Mouse (Mus musculus) CH12.LX (cell line): ENCODE data around the gene Mical3. TPM values are rescaled to one million over a fixed set of nuclear protein-coding genes. Genes with fewer than 3 reads are reported as not detected.

Experiments
- DNase-seq: peaks from one replicate; pipeline ENCODE4 v3.0.0-alpha.2; 2013; ENCODE audit errors: extremely low read depth
- H3K27ac ChIP-seq: 2 replicates; pipeline ENCODE4 v1.5.1; 2012; ENCODE audit warnings: low read depth, mild to moderate bottlenecking, control low read depth, moderate library complexity; ENCODE audit not compliant: insufficient read depth
- H3K27me3 ChIP-seq: replicated peaks from 2 replicates; pipeline ENCODE3; 2012; ENCODE audit warnings: inconsistent platforms
- H3K36me3 ChIP-seq, 2 experiments: replicated peaks in 1 of 2; 2 replicates each; pipeline versions ENCODE3 to v1.6.1; 2012; ENCODE audit warnings: inconsistent platforms in 1 of 2, low read length in 1 of 2, mild to moderate bottlenecking in 1 of 2, mixed read lengths in 1 of 2, moderate library complexity in 1 of 2; ENCODE audit not compliant: control insufficient read depth in 1 of 2, insufficient read depth in 1 of 2
- H3K4me1 ChIP-seq, 2 experiments: 2 replicates each; pipeline ENCODE4 v1.6.1; 2012; ENCODE audit warnings: inconsistent platforms in 1 of 2, moderate library complexity in 1 of 2; ENCODE audit not compliant: insufficient read depth in 2 of 2, control insufficient read depth in 1 of 2
- H3K4me2 ChIP-seq: 2 replicates; pipeline ENCODE4 v1.6.1; 2012; ENCODE audit warnings: low read depth, mild to moderate bottlenecking, control low read depth; ENCODE audit not compliant: poor library complexity, insufficient read depth, severe bottlenecking
- H3K4me3 ChIP-seq, 3 experiments: fragments of 150-350 bp in 1 of 3; sonication (generic) in 1 of 3; replicated peaks in 1 of 3; 2 replicates each; pipeline versions ENCODE3 to v1.5.1; 2011 to 2012; ENCODE audit warnings: low read depth in 2 of 3, low read length in 2 of 3, mild to moderate bottlenecking in 2 of 3, moderate library complexity in 2 of 3, control low read depth in 1 of 3, improper control_type of control experiment in 1 of 3, inconsistent platforms in 1 of 3, mixed read lengths in 1 of 3; ENCODE audit not compliant: poor library complexity in 1 of 3
- H3K79me2 ChIP-seq: replicated peaks from 2 replicates; pipeline ENCODE4 v1.6.1; 2012; ENCODE audit warnings: mild to moderate bottlenecking, moderate library complexity; ENCODE audit not compliant: control insufficient read depth, poor library complexity, insufficient read depth, severe bottlenecking; ENCODE audit errors: extremely low read depth
- H3K9ac ChIP-seq: 2 replicates; pipeline ENCODE4 v1.6.1; 2012; ENCODE audit warnings: low read depth, mild to moderate bottlenecking, control low read depth, moderate library complexity; ENCODE audit not compliant: insufficient read depth
- H3K9me3 ChIP-seq: replicated peaks from 2 replicates; pipeline ENCODE3; 2012; ENCODE audit warnings: low read length, inconsistent platforms, mixed read lengths
- BHLHE40 ChIP-seq: IDR thresholded peaks from 2 replicates; pipeline ENCODE4 v1.6.1; 2011; ENCODE audit warnings: mild to moderate bottlenecking, low read depth, low read length, improper control_type of control experiment
- CHD1 ChIP-seq: IDR thresholded peaks from 2 replicates; pipeline ENCODE4 v1.6.1; 2012; ENCODE audit warnings: low read depth, low read length, improper control_type of control experiment, inconsistent platforms
- CHD2 ChIP-seq: IDR thresholded peaks from 2 replicates; pipeline ENCODE4 v1.6.1; 2011; ENCODE audit warnings: low read length, improper control_type of control experiment
- CTCF ChIP-seq, 2 experiments: IDR thresholded peaks in 1 of 2; conservative IDR thresholded peaks in 1 of 2; 2 replicates each; pipeline ENCODE4 v1.5.1; 2011 to 2012; ENCODE audit warnings: low read depth in 2 of 2, low read length in 2 of 2, improper control_type of control experiment in 1 of 2, inconsistent platforms in 1 of 2, mild to moderate bottlenecking in 1 of 2, moderate library complexity in 1 of 2
- E2F4 ChIP-seq: IDR thresholded peaks from 2 replicates; pipeline ENCODE4 v1.6.1; 2011; ENCODE audit warnings: low read depth, low read length, improper control_type of control experiment; ENCODE audit not compliant: insufficient replicate concordance
- EP300 ChIP-seq: IDR thresholded peaks from 2 replicates; pipeline ENCODE4 v1.6.1; 2011; ENCODE audit warnings: low read length, improper control_type of control experiment
- ETS1 ChIP-seq: conservative IDR thresholded peaks from 2 replicates; pipeline ENCODE4 v1.6.1; 2012; ENCODE audit warnings: low read depth, mild to moderate bottlenecking, inconsistent platforms, low read length, improper control_type of control experiment, moderate library complexity
- GABPA ChIP-seq: IDR thresholded peaks from 2 replicates; pipeline ENCODE4 v1.6.1; 2012; ENCODE audit warnings: low read depth, low read length, improper control_type of control experiment, inconsistent platforms; ENCODE audit not compliant: insufficient replicate concordance
- HCFC1 ChIP-seq: IDR thresholded peaks from 2 replicates; pipeline ENCODE4 v1.6.1; 2012; ENCODE audit warnings: low read depth, mild to moderate bottlenecking, inconsistent platforms, low read length, improper control_type of control experiment
- IRF4 ChIP-seq: IDR thresholded peaks from 2 replicates; pipeline ENCODE4 v1.6.1; 2014; ENCODE audit warnings: low read depth, mild to moderate bottlenecking, inconsistent platforms, low read length, improper control_type of control experiment
- JUN ChIP-seq: IDR thresholded peaks from 2 replicates; pipeline ENCODE4 v1.6.1; 2011; ENCODE audit warnings: low read depth, mild to moderate bottlenecking, low read length, improper control_type of control experiment, moderate library complexity; ENCODE audit not compliant: insufficient read depth
- JUND ChIP-seq: conservative IDR thresholded peaks from 2 replicates; pipeline ENCODE4 v1.6.1; 2011; ENCODE audit warnings: low read depth, low read length, improper control_type of control experiment
- KAT2A ChIP-seq: IDR thresholded peaks from 2 replicates; pipeline ENCODE4 v1.6.1; 2012; ENCODE audit warnings: low read length, improper control_type of control experiment, inconsistent platforms; ENCODE audit not compliant: insufficient replicate concordance
- MAX ChIP-seq: IDR thresholded peaks from 2 replicates; pipeline ENCODE4 v1.6.1; 2011; ENCODE audit warnings: low read length, improper control_type of control experiment
- MEF2A ChIP-seq: IDR thresholded peaks from 2 replicates; pipeline ENCODE4 v1.6.1; 2014; ENCODE audit warnings: low read depth, mild to moderate bottlenecking, inconsistent platforms, low read length, improper control_type of control experiment, borderline replicate concordance
- MXI1 ChIP-seq: IDR thresholded peaks from 2 replicates; pipeline ENCODE4 v1.6.1; 2011; ENCODE audit warnings: mild to moderate bottlenecking, low read depth, low read length, improper control_type of control experiment
- POLR2A ChIP-seq: IDR thresholded peaks from 2 replicates; pipeline ENCODE4 v1.6.1; 2011; ENCODE audit warnings: low read depth, mild to moderate bottlenecking, improper control_type of control experiment, low read length
- POLR2AphosphoS2 ChIP-seq: IDR thresholded peaks from 2 replicates; pipeline ENCODE4 v1.6.1; 2011; ENCODE audit warnings: low read depth, low read length, improper control_type of control experiment
- RAD21 ChIP-seq: IDR thresholded peaks from 2 replicates; pipeline ENCODE4 v1.6.1; 2011; ENCODE audit warnings: low read depth, mild to moderate bottlenecking, low read length, improper control_type of control experiment, moderate library complexity
- RCOR1 ChIP-seq: conservative IDR thresholded peaks from 2 replicates; pipeline ENCODE4 v1.6.1; 2012; ENCODE audit warnings: low read depth, mild to moderate bottlenecking, inconsistent platforms, low read length, improper control_type of control experiment
- SIN3A ChIP-seq: IDR thresholded peaks from 2 replicates; pipeline ENCODE4 v1.6.1; 2012; ENCODE audit warnings: low read length, improper control_type of control experiment, inconsistent platforms
- SMC3 ChIP-seq: IDR thresholded peaks from 2 replicates; pipeline ENCODE4 v1.6.1; 2011; ENCODE audit warnings: low read depth, low read length, improper control_type of control experiment
- TBP ChIP-seq: conservative IDR thresholded peaks from 2 replicates; pipeline ENCODE4 v1.6.1; 2011; ENCODE audit warnings: low read depth, low read length, improper control_type of control experiment
- UBTF ChIP-seq: IDR thresholded peaks from 2 replicates; pipeline ENCODE4 v1.6.1; 2012; ENCODE audit warnings: low read depth, mild to moderate bottlenecking, inconsistent platforms, low read length, improper control_type of control experiment, moderate library complexity
- USF1 ChIP-seq: IDR thresholded peaks from 2 replicates; pipeline ENCODE4 v1.6.1; 2014; ENCODE audit warnings: low read depth, mild to moderate bottlenecking, inconsistent platforms, low read length, improper control_type of control experiment
- ZC3H11A ChIP-seq: IDR thresholded peaks from 2 replicates; pipeline ENCODE4 v1.6.1; 2012; ENCODE audit warnings: low read depth, mild to moderate bottlenecking, inconsistent platforms, low read length, improper control_type of control experiment
- ZKSCAN1 ChIP-seq: IDR thresholded peaks from 2 replicates; pipeline ENCODE4 v1.6.1; 2012; ENCODE audit warnings: low read depth, inconsistent platforms, low read length, improper control_type of control experiment, borderline replicate concordance
- dilution Hi-C: fragments of 300-500 bp; cut with MboI; formaldehyde crosslinking; loops from 2 replicates; pipeline ENCODE4 v1.14.3; 2020; ENCODE audit warnings: low sequenced_read_pairs; ENCODE audit not compliant: extremely low pct_unique_long_range_greater_than_20kb, extremely low pct_ligation_motif_present
- in situ Hi-C: fragments of 300-500 bp; cut with MboI; formaldehyde crosslinking; loops from 3 replicates; pipeline ENCODE4 v1.14.3; 2019; ENCODE audit warnings: low sequenced_read_pairs, low pct_ligation_motif_present, low pct_unique_long_range_greater_than_20kb, mixed read lengths
- polyA plus RNA-seq: library from polyadenylated mRNA; unstranded; fragments of >175 nt; gene quantifications from 2 replicates; pipeline ENCODE4 v1.2.1, GENCODE M21; 2012; ENCODE audit warnings: low read depth; ENCODE audit not compliant: insufficient read length
- total RNA-seq, 2 experiments: library from RNA; depleted of rRNA; stranded (reverse); fragments of 300-350 nt in 1 of 2; fragments of >200 nt in 1 of 2; gene quantifications; 2 replicates each; pipeline ENCODE4 v1.2.3; 2012 to 2014

Mical3 gene
- total and polyA plus RNA-seq, 3 experiments: 10.2 to 56.3 (median 26.8) TPM

DNA sequence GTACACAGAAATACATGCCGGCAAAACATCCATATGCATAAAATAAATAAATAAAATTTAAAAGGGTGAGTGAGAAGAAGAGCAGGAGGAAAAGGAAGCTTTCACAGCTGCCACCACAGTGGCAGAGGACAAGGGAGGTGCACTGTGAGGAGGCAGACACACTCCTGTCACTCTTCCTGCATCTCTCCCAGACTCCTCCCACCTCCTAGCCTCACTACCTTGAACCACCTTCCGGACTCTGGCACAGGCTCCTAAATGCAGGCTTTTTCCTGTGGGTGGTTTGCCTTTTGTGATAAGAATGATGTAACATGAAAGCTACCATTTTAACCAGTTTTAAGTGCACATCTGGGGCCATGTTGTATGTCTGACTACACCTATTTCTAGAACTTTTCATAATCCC, 72.8 kb downstream of the Mical3 start:
- in situ Hi-C loops: no loop called here
- peaks cover 4% of the 10 kb centered on the region for H3K79me2 ChIP-seq
- H3K27ac ChIP-seq: no peak overlapping the region
- no peaks in the 10 kb centered on the region for H3K27me3 ChIP-seq
- peaks cover 0 to 38% of the 10 kb centered on the region in 2 experiments for H3K36me3 ChIP-seq
- DNase-seq: no peak
- dilution Hi-C loops: no loop called here
- H3K9ac ChIP-seq: no peak overlapping the region
- no peaks in the 10 kb centered on the region for H3K9me3 ChIP-seq
- TF ChIP-seq MEF2A: no peak
- TF ChIP-seq E2F4: no peak
- TF ChIP-seq POLR2A: no peak
- no peak for TF ChIP-seq USF1
- no peak for TF ChIP-seq KAT2A
- TF ChIP-seq HCFC1: no peak
- no peak for TF ChIP-seq MAX
- TF ChIP-seq RCOR1: no peak
- no peak for TF ChIP-seq IRF4
- no peak for TF ChIP-seq CTCF (conservative IDR thresholded peaks at IDR 0.05 in 1 of 2, IDR thresholded peaks at IDR 0.05 in 1 of 2; ENCODE audit: low read depth in 2 of 2, low read length in 2 of 2)
- no peak for TF ChIP-seq ZKSCAN1
- TF ChIP-seq BHLHE40: no peak
- TF ChIP-seq CHD1: no peak
- no peak for TF ChIP-seq GABPA
- TF ChIP-seq SIN3A: no peak
- TF ChIP-seq RAD21: no peak
- no peak for TF ChIP-seq JUN
- TF ChIP-seq MXI1: no peak
- no peak overlapping the region for H3K4me3 ChIP-seq
- H3K4me2 ChIP-seq: no peak overlapping the region
- H3K4me1 ChIP-seq: peaks cover 34 to 91% of the 10 kb centered on the region in 2 experiments

DNA sequence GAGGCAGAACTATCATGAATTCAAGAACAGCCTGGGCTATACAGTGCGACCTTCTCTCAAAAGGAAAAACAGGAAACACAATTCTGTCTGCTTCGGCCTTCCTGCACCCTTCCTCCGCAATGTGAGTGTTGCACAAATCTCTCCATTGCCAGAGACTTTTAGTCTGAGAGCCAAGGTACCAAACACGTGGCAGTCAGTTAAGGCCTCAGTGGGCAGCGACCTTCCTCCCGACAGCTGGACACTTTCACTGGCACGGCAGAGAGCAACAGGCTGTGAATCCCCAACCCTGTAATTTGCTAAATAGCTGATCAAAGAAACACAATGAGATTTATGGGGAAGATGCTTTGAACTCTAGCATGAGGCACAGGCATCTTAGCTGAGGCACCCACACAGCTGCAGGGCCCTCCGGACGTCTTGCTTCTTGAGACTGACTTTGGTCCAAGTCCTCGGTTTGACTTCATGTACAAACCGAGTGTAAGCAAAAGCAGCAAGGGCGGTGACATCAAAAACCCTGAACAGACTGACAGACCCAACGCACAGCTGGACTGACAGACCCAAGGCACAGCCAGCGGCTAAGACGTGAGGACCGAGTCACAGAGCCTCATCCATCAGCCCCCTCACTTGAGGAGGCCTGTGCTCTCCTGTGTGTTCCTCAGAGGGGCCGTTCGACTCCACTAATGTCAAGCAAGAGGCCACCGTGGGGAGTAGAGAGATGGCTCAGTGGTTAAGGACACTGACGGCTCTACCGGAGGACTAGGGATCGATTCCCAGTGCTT, 73.4 kb downstream of the Mical3 start:
- H3K9me3 ChIP-seq: no peaks in the 10 kb centered on the region
- H3K27me3 ChIP-seq: no peaks in the 10 kb centered on the region
- no peak for DNase-seq
- dilution Hi-C loops: no loop called here
- H3K9ac ChIP-seq: no peak overlapping the region
- in situ Hi-C loops: no loop called here
- H3K79me2 ChIP-seq: peaks cover 11% of the 10 kb centered on the region
- no peak overlapping the region for H3K4me2 ChIP-seq
- peaks cover 0 to 39% of the 10 kb centered on the region in 2 experiments for H3K36me3 ChIP-seq
- H3K27ac ChIP-seq: no peak overlapping the region
- peaks cover 33 to 91% of the 10 kb centered on the region in 2 experiments for H3K4me1 ChIP-seq
- no peak overlapping the region for H3K4me3 ChIP-seq
- TF ChIP-seq UBTF: no peak
- TF ChIP-seq HCFC1: no peak
- TF ChIP-seq SMC3: no peak
- no peak for TF ChIP-seq ETS1
- TF ChIP-seq USF1: no peak
- TF ChIP-seq GABPA: no peak
- no peak for TF ChIP-seq EP300
- TF ChIP-seq ZC3H11A: no peak
- no peak for TF ChIP-seq CHD2
- no peak for TF ChIP-seq TBP
- no peak for TF ChIP-seq RAD21
- TF ChIP-seq MXI1: no peak
- no peak for TF ChIP-seq POLR2AphosphoS2
- TF ChIP-seq E2F4: no peak
- TF ChIP-seq JUN: no peak
- TF ChIP-seq JUND: no peak
- TF ChIP-seq, all 38 proteins: peak for 0
